Mouse (Mus musculus) hindbrain, embryonic 15.5 days (tissue): ENCODE measurements around the gene Zkscan1. TPM values are rescaled to one million over a fixed set of nuclear protein-coding genes. Genes with fewer than 3 reads are reported as not detected.
A peak's percentile ranks its signal among the peaks of the same experiment; 100 is the strongest.

Experiments
- ATAC-seq: fragments of 200-750 bp; cut with Nextera tagmentation; 2 replicates; pipeline ENCODE4 v1.8.0; 2017; ENCODE audit warnings: low read depth, moderate number of reproducible peaks, moderate TSS enrichment; ENCODE audit not compliant: low FRiP score
- H3K27ac ChIP-seq: fragments of 300-500 bp; sonication (generic); replicated peaks from 2 replicates; pipeline ENCODE4 v1.5.1; 2015; ENCODE audit warnings: mild to moderate bottlenecking, inconsistent platforms
- H3K27me3 ChIP-seq: fragments of 300-500 bp; sonication (generic); 2 replicates; pipeline ENCODE4 v1.6.1; 2015; ENCODE audit warnings: control low read depth, inconsistent platforms
- H3K36me3 ChIP-seq: fragments of 300-500 bp; sonication (generic); 2 replicates; pipeline ENCODE4 v1.6.1; 2015; ENCODE audit warnings: control low read depth, inconsistent platforms
- H3K4me1 ChIP-seq: fragments of 300-500 bp; sonication (generic); replicated peaks from 2 replicates; pipeline ENCODE4 v1.6.1; 2015; ENCODE audit warnings: control low read depth, inconsistent platforms
- H3K4me2 ChIP-seq: fragments of 300-500 bp; sonication (generic); 2 replicates; pipeline ENCODE4 v1.6.1; 2015; ENCODE audit warnings: moderate library complexity, mild to moderate bottlenecking, inconsistent platforms
- H3K4me3 ChIP-seq: fragments of 300-500 bp; sonication (generic); 2 replicates; pipeline ENCODE4 v1.5.1; 2015; ENCODE audit warnings: mild to moderate bottlenecking, inconsistent platforms
- H3K9ac ChIP-seq: fragments of 300-500 bp; sonication (generic); 2 replicates; pipeline ENCODE4 v1.6.1; 2015; ENCODE audit warnings: inconsistent platforms
- H3K9me3 ChIP-seq: fragments of 300-500 bp; sonication (generic); 2 replicates; pipeline ENCODE4 v1.6.1; 2016; ENCODE audit warnings: control low read depth, inconsistent platforms
- WGBS: fragments of 180-500 bp; shearing (Covaris S2); methylation state at CpG from one replicate; pipeline ENCODE4 v1.1.7; 2015; 5-methylcytosine and 5-hydroxymethylcytosine counted together
- polyA plus RNA-seq: library from polyadenylated mRNA; unstranded; fragments of >200 nt; fragmentation: Nextera tagmentation; extraction: Ambion mirVana; gene quantifications from 2 replicates; pipeline ENCODE4 v1.2.1, GENCODE M21; 2015

Gene Zkscan1
- polyA plus RNA-seq, 1 experiment from 2014 or later, result 20.8 TPM

GRCm38 (mm10) chr5:138118041-138118440 lies 33.2 kb downstream of the Zkscan1 start:
- no peaks in the 10 kb centered on the region for H3K27me3 ChIP-seq
- WGBS, result 75% methylated on average over 3 of the region's 3 CpGs
- peak overlapping the region; percentile 89 for H3K9ac ChIP-seq
- H3K4me2 ChIP-seq, result peak overlapping the region; percentile 61
- no peak overlapping the region for H3K27ac ChIP-seq
- H3K4me1 ChIP-seq, result peaks cover 27% of the 10 kb centered on the region
- H3K36me3 ChIP-seq, result peaks cover 17% of the 10 kb centered on the region
- H3K4me3 ChIP-seq, result peak overlapping the region; percentile 89
- no peak for ATAC-seq
- H3K9me3 ChIP-seq, result no peaks in the 10 kb centered on the region

DNA sequence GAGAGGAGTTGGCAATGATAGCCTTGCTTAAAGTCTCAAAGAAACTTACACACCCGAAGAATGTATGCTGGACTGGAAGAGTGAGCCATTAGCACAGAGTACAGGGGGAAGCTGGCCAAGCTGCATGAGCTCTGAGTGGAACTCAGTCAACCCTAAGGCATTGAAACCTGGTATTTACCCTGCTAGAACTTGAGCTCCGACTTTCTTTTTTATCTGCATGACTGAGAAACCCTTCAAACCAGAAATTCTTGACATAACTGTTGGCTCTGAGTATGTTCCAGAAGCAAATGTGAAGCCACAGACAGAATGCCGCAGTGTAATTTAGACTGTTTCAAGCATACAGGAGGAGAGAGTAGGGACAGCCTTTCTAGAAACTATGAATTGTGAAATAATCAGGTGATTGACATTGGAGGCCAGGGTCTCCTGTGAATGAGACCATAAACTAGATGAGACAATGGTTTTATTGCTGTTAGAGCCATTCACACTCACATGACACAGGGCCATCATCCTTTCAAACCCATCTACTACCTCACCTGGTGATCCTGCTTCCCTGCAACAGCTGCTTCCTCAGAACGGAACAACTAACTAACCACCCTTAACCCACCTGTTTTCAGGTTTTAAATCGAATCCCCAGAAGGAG lies 47.7 kb downstream of the Zkscan1 start:
- H3K4me3 ChIP-seq, result no peak overlapping the region
- H3K4me2 ChIP-seq, result no peak overlapping the region
- H3K9me3 ChIP-seq, result no peaks in the 10 kb centered on the region
- H3K27me3 ChIP-seq, result no peaks in the 10 kb centered on the region
- no peak overlapping the region for H3K27ac ChIP-seq
- H3K36me3 ChIP-seq, result peaks cover 72% of the 10 kb centered on the region
- 99% methylated on average over 5 of the region's 5 CpGs for WGBS
- no peaks in the 10 kb centered on the region for H3K4me1 ChIP-seq
- H3K9ac ChIP-seq, result no peak overlapping the region
- ATAC-seq, result no peak

- 0 out of 2 replicates have a peak, but pooled peaks have one; percentile 8 for ATAC-seq
Measured at GRCm38 (mm10) chr5:138137257-138137656, 52.4 kb downstream of the Zkscan1 start.

GRCm38 (mm10) chr5:138137935-138138549 lies 53.2 kb downstream of the Zkscan1 start:
- H3K4me1 ChIP-seq, result no peaks in the 10 kb centered on the region
- ATAC-seq, result peak; percentile 69; the same call in 1 of the 2 replicates
- 61% methylated on average over 8 of the region's 8 CpGs for WGBS
- no peak overlapping the region for H3K4me2 ChIP-seq
- no peak overlapping the region for H3K4me3 ChIP-seq
- H3K9ac ChIP-seq, result no peak overlapping the region
- H3K36me3 ChIP-seq, result peaks cover 34% of the 10 kb centered on the region
- no peaks in the 10 kb centered on the region for H3K27me3 ChIP-seq
- no peak overlapping the region for H3K27ac ChIP-seq
- no peaks in the 10 kb centered on the region for H3K9me3 ChIP-seq

More at GRCm38 (mm10) chr5:138137257-138137656, 52.4 kb downstream of the Zkscan1 start:
- Histone ChIP-seq H3K36me3 (peaks cover 37% of the 10 kb centered on the region), H3K9me3 (no peaks in the 10 kb centered on the region), H3K4me3 (no peak overlapping the region), H3K27ac (no peak overlapping the region), H3K9ac (no peak overlapping the region), H3K27me3 (no peaks in the 10 kb centered on the region), H3K4me1 (no peaks in the 10 kb centered on the region), H3K4me2 (no peak overlapping the region)
- WGBS, result 92% methylated on average over 4 of the region's 4 CpGs

GRCm38 (mm10) chr5:138138585-138138984 lies 53.7 kb downstream of the Zkscan1 start:
- Histone ChIP-seq H3K36me3 (peaks cover 34% of the 10 kb centered on the region), H3K4me3 (no peak overlapping the region), H3K27me3 (no peaks in the 10 kb centered on the region), H3K9me3 (no peaks in the 10 kb centered on the region), H3K4me2 (no peak overlapping the region), H3K27ac (no peak overlapping the region), H3K9ac (no peak overlapping the region), H3K4me1 (no peaks in the 10 kb centered on the region)
- WGBS, result 90% methylated on average over 4 of the region's 4 CpGs
- ATAC-seq, result no peak

DNA sequence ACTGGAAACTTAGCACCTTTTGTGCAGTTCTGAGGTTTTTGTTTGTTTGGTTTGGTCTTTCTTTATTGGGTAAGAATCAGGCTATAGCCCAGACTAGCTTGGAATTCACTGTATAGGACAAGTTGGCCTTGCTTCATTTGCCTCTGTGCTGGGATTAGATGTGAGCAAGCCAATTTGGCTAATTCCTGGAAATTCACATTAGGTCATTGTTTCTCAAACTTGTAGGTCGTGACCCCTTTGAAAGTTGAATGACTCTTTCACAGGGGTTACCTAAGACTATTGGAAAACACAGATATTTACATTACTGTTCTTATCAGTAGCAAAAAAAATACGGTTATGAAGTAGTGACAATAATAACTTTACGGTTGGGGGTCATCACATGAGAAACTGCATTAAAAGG lies 69.5 kb downstream of the Zkscan1 start:
- peak overlapping the region; percentile 71 for H3K4me2 ChIP-seq
- no peaks in the 10 kb centered on the region for H3K9me3 ChIP-seq
- H3K4me1 ChIP-seq, result peaks cover 13% of the 10 kb centered on the region
- H3K27ac ChIP-seq, result peak overlapping the region; percentile 95
- 92% methylated on average over 3 of the region's 3 CpGs for WGBS
- no peaks in the 10 kb centered on the region for H3K27me3 ChIP-seq
- peaks cover 27% of the 10 kb centered on the region for H3K36me3 ChIP-seq
- peak overlapping the region; percentile 87; the same call in 1 of the 2 replicates for H3K9ac ChIP-seq
- ATAC-seq, result no peak
- H3K4me3 ChIP-seq, result peak overlapping the region; percentile 84

DNA sequence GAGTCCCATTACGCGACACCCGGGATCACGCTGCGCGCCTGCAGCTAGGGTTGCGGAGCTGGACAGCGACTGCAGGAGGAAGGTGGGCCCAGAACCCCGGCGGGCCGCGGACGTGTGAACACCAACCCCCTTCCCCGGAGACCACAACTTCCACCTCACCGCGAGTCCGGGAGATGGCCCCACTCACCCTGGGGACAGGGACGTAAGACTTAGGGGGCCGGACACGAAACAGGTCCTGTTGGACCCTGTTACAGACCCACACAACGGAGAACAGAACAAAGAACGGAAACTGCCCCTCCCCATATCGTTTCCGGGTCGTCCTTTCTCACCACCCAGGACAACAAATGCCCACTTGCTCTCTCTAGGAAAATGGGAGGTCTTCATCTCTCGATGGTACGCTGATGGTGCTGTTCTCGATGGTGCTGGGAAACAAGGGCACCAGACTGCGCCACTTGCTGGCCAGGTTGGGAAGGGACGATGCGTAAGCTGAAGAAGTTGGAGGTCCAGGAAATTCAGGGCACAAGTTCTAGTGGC lies 70.6 kb downstream of the Zkscan1 start, which contains the start of gene Zfp113:
Gene Zfp113 (minus strand): TSS at position 302 of the 534 bp plus-strand sequence.
- H3K36me3 ChIP-seq, result peaks cover 22% of the 10 kb centered on the region
- peak; percentile 98 for ATAC-seq
- no peaks in the 10 kb centered on the region for H3K27me3 ChIP-seq
- peak within 1 kb of the TSS; percentile 71 for H3K4me2 ChIP-seq
- peak within 1 kb of the TSS; percentile 95 for H3K27ac ChIP-seq
- H3K9ac ChIP-seq, result peak within 1 kb of the TSS; percentile 87
- WGBS, result under 1% methylated on average over 31 of the region's 31 CpGs
- H3K9me3 ChIP-seq, result no peaks in the 10 kb centered on the region
- H3K4me1 ChIP-seq, result peaks cover 17% of the 10 kb centered on the region
- peak within 1 kb of the TSS; percentile 84 for H3K4me3 ChIP-seq

Other genes with a start within 250 kb of the Zkscan1 start
- 0.21 and 0.43 TPM in 2 replicates for gene Pilra, start 248.8 kb upstream of the Zkscan1 start, polyA plus RNA-seq
- gene Pilrb1, start 227.0 kb upstream of the Zkscan1 start, polyA plus RNA-seq, result not detected in 2 replicates
- not detected in 2 replicates for gene Pilrb2, start 213.3 kb upstream of the Zkscan1 start, polyA plus RNA-seq
- gene Cyp3a13, start 163.5 kb upstream of the Zkscan1 start, polyA plus RNA-seq, result not detected in 2 replicates
- 1.3 and 1.7 TPM in 2 replicates for gene Gjc3, start 122.0 kb upstream of the Zkscan1 start, polyA plus RNA-seq
- not detected in 2 replicates for gene Azgp1, start 103.6 kb upstream of the Zkscan1 start, polyA plus RNA-seq
- not detected in 2 replicates for gene Smok3a, start 63.8 kb upstream of the Zkscan1 start, polyA plus RNA-seq
- gene Smok3b, start 63.7 kb upstream of the Zkscan1 start, polyA plus RNA-seq, result not detected in 2 replicates
- not detected in 2 replicates for gene Smok3c, start 31.9 kb upstream of the Zkscan1 start, polyA plus RNA-seq
- gene Zscan21, start 31.8 kb downstream of the Zkscan1 start, polyA plus RNA-seq, result 81.4 and 82.6 TPM in 2 replicates
- gene Zfp113, start 70.7 kb downstream of the Zkscan1 start, polyA plus RNA-seq, result 26.5 and 31.3 TPM in 2 replicates
- 313 and 320 TPM in 2 replicates for gene Cops6, start 76.0 kb downstream of the Zkscan1 start, polyA plus RNA-seq
- gene Ap4m1, start 86.9 kb downstream of the Zkscan1 start, polyA plus RNA-seq, result 24.7 and 26.2 TPM in 2 replicates
- 85.4 and 94.5 TPM in 2 replicates for gene Mcm7, start 87.3 kb downstream of the Zkscan1 start, polyA plus RNA-seq
- gene Taf6, start 102.4 kb downstream of the Zkscan1 start, polyA plus RNA-seq, result 75.5 and 77.7 TPM in 2 replicates
- 26.5 and 29.6 TPM in 2 replicates for gene Cnpy4, start 102.4 kb downstream of the Zkscan1 start, polyA plus RNA-seq
- gene Mblac1, start 109.2 kb downstream of the Zkscan1 start, polyA plus RNA-seq, result 12.4 and 14.7 TPM in 2 replicates
- not detected in 2 replicates for gene Nxpe5, start 140.8 kb downstream of the Zkscan1 start, polyA plus RNA-seq
- gene Lamtor4, start 170.4 kb downstream of the Zkscan1 start, polyA plus RNA-seq, result 108 and 111 TPM in 2 replicates
- 17.1 and 21.1 TPM in 2 replicates for gene BC037034, start 178.9 kb downstream of the Zkscan1 start, polyA plus RNA-seq
- gene Gal3st4, start 187.8 kb downstream of the Zkscan1 start, polyA plus RNA-seq, result 2.2 and 2.6 TPM in 2 replicates
- gene Gm43720, start 194.9 kb downstream of the Zkscan1 start, polyA plus RNA-seq, result 0.17 and 0.19 TPM in 2 replicates
- gene Gpc2, start 194.9 kb downstream of the Zkscan1 start, polyA plus RNA-seq, result 147 and 149 TPM in 2 replicates
- gene Stag3, start 195.2 kb downstream of the Zkscan1 start, polyA plus RNA-seq, result 9.2 and 9.8 TPM in 2 replicates